Mouse (Mus musculus) olfactory bulb, adult 2 months (tissue): ENCODE results near the gene Itga7.
"Not testable (repeated sequence)": the region's sequence is repeated elsewhere in the genome, so short reads cannot be mapped to it uniquely, and the experiment has no call there.

Source experiments
- CTCF ChIP-seq: fragments of 200-500 bp; IDR thresholded peaks from 2 replicates; pipeline ENCODE4 v1.5.1; 2012; ENCODE audit warnings: low read depth, mild to moderate bottlenecking, low read length, moderate library complexity; ENCODE audit not compliant: insufficient read depth
- POLR2A ChIP-seq: fragments of 200-500 bp; IDR thresholded peaks from 2 replicates; pipeline ENCODE4 v1.6.1; 2012; ENCODE audit warnings: mild to moderate bottlenecking, low read depth, low read length, moderate library complexity; ENCODE audit not compliant: insufficient read depth

GRCm38 (mm10) chr10:128989131-128989530 lies 55.5 kb downstream of the Itga7 start, which contains the start of gene Olfr9:
- not testable (repeated sequence) for TF ChIP-seq CTCF, POLR2A
